Mouse (Mus musculus) kidney, embryonic 14.5 days (tissue): Measurements from ENCODE around the gene Nsun2. TPM values are rescaled to one million over a fixed set of nuclear protein-coding genes. Genes with fewer than 3 reads are reported as not detected.

Experiments used
- polyA plus RNA-seq: library from polyadenylated mRNA; unstranded; fragments of >200 nt; fragmentation: Nextera tagmentation; extraction: Ambion mirVana; gene quantifications from 2 replicates; pipeline ENCODE4 v1.2.1, GENCODE M21; 2014

The Nsun2 gene
- polyA plus RNA-seq, 1 experiment from 2014 or later: 142 TPM

Other genes with a start within 250 kb of the Nsun2 start
- gene Tent4a, start 871 bp downstream of the Nsun2 start, polyA plus RNA-seq: 8.3 and 8.6 TPM in 2 replicates
- 18.1 and 24.1 TPM in 2 replicates for gene Srd5a1, start 77.7 kb downstream of the Nsun2 start, polyA plus RNA-seq
- 0.73 and 1.1 TPM in 2 replicates for gene Ube2ql1, start 206.1 kb downstream of the Nsun2 start, polyA plus RNA-seq